Mouse (Mus musculus) neural tube, embryonic 13.5 days (tissue): ENCODE data around the gene Abcc5. TPM values are rescaled to one million over a fixed set of nuclear protein-coding genes. Genes with fewer than 3 reads are reported as not detected.

Experiments
- ATAC-seq: fragments of 200-750 bp; cut with Nextera tagmentation; 2 replicates; pipeline ENCODE4 v1.8.0; 2017; ENCODE audit warnings: low read depth, mild to moderate bottlenecking, moderate TSS enrichment, moderate library complexity
- H3K27ac ChIP-seq: fragments of 300-500 bp; sonication (generic); replicated peaks from 2 replicates; pipeline ENCODE4 v1.5.1; 2015; ENCODE audit warnings: moderate library complexity, mild to moderate bottlenecking, inconsistent platforms
- H3K27me3 ChIP-seq: fragments of 300-500 bp; sonication (generic); 2 replicates; pipeline ENCODE4 v1.6.1; 2015; ENCODE audit warnings: mild to moderate bottlenecking, inconsistent platforms
- H3K36me3 ChIP-seq: fragments of 300-500 bp; sonication (generic); 2 replicates; pipeline ENCODE4 v1.6.1; 2015; ENCODE audit warnings: mild to moderate bottlenecking, inconsistent platforms
- H3K4me1 ChIP-seq: fragments of 300-500 bp; sonication (generic); replicated peaks from 2 replicates; pipeline ENCODE4 v1.6.1; 2015; ENCODE audit warnings: inconsistent platforms
- H3K4me2 ChIP-seq: fragments of 300-500 bp; sonication (generic); 2 replicates; pipeline ENCODE4 v1.6.1; 2015; ENCODE audit warnings: inconsistent platforms, mild to moderate bottlenecking, moderate library complexity
- H3K4me3 ChIP-seq: fragments of 300-500 bp; sonication (generic); 2 replicates; pipeline ENCODE4 v1.5.1; 2015; ENCODE audit warnings: mild to moderate bottlenecking, inconsistent platforms
- H3K9ac ChIP-seq: fragments of 300-500 bp; sonication (generic); 2 replicates; pipeline ENCODE4 v1.6.1; 2015; ENCODE audit warnings: moderate library complexity, mild to moderate bottlenecking, inconsistent platforms
- H3K9me3 ChIP-seq: fragments of 300-500 bp; sonication (generic); 2 replicates; pipeline ENCODE4 v1.6.1; 2016; ENCODE audit warnings: inconsistent platforms
- WGBS: fragments of 180-500 bp; shearing (Covaris S2); methylation state at CpG from one replicate; pipeline ENCODE4 v1.1.7; 2015; 5-methylcytosine and 5-hydroxymethylcytosine counted together
- polyA plus RNA-seq: library from polyadenylated mRNA; unstranded; fragments of >200 nt; fragmentation: Nextera tagmentation; extraction: Ambion mirVana; gene quantifications from 2 replicates; pipeline ENCODE4 v1.2.1, GENCODE M21; 2015

Abcc5 gene
- polyA plus RNA-seq, 1 experiment from 2014 or later, result 123 TPM

DNA sequence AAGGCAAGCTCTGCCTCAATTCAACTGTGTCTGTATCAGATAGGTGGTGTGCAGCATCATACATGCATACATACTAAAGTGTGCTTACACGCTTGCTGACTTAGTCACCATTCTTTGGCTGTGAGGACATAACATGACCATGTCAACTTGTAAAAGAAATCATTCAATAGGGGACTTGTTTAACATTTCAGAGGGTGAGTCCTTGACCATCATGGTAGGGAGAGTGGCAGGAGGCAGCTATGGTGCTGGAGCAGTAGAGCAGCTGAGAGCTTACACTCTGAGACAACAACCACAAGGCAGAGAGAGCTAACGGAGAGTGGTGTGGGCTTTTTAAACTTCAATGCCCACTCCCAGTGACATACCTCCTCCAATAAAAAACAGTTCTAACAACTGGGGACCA, 9.9 kb downstream of the Abcc5 start:
- H3K27me3 ChIP-seq, result no peaks in the 10 kb centered on the region
- no peak overlapping the region for H3K4me3 ChIP-seq
- WGBS, result 95% methylated on average over 2 of the region's 2 CpGs
- H3K9ac ChIP-seq, result no peak overlapping the region
- no peaks in the 10 kb centered on the region for H3K4me1 ChIP-seq
- peaks cover 34% of the 10 kb centered on the region for H3K36me3 ChIP-seq
- no peaks in the 10 kb centered on the region for H3K9me3 ChIP-seq
- ATAC-seq, result no peak
- no peak overlapping the region for H3K27ac ChIP-seq
- no peak overlapping the region for H3K4me2 ChIP-seq

DNA sequence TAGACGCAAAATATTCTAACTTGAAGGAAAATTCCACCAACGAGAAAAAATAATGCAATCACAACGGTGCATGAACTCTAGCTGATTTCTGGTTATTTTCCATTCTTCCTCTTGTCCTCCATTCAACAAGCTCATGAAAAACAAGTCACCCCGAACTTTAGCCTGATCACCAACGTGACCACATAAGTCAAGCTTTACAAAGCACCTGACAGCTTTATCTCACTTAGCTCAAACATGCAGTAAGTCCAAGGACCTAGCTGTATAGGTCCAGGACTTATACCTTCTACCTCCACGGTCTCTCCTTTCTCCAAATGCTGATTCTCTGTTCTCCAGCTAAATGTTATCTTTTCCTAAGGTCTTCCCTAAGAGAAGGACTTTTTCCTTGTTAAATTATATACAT, 10.4 kb downstream of the Abcc5 start:
- H3K36me3 ChIP-seq, result peaks cover 29% of the 10 kb centered on the region
- no peaks in the 10 kb centered on the region for H3K27me3 ChIP-seq
- no peaks in the 10 kb centered on the region for H3K4me1 ChIP-seq
- 78% methylated on average over 6 of the region's 6 CpGs for WGBS
- H3K4me3 ChIP-seq, result no peak overlapping the region
- ATAC-seq, result no peak
- H3K27ac ChIP-seq, result no peak overlapping the region
- no peak overlapping the region for H3K4me2 ChIP-seq
- H3K9ac ChIP-seq, result no peak overlapping the region
- H3K9me3 ChIP-seq, result no peaks in the 10 kb centered on the region

DNA sequence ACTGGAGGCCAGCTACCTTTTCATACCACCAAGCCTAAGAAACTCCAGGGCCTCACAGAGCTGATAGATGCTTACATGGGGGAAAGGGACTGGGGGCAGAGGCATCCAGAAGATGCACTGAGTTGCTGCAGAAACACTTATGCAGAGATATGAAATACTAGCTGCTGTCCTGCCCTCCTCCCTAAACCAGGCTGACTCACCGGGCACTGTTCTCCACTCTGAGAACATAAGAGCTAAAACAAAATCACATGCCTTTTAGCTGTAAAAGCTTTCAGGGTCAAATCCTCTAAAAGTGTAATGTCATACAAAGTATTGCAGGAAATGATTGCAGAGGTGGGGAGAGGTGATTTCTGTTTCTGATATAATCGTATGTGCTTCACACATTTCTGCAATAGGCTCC, 11.0 kb downstream of the Abcc5 start:
- Histone ChIP-seq H3K27ac (no peak overlapping the region), H3K9ac (0 out of 2 replicates have a peak overlapping the region, but pooled peaks have one; percentile 22), H3K4me1 (no peaks in the 10 kb centered on the region), H3K36me3 (peaks cover 25% of the 10 kb centered on the region), H3K27me3 (no peaks in the 10 kb centered on the region), H3K4me2 (no peak overlapping the region), H3K9me3 (no peaks in the 10 kb centered on the region), H3K4me3 (no peak overlapping the region)
- WGBS, result 93% methylated on average over 2 of the region's 2 CpGs
- ATAC-seq, result no peak

DNA sequence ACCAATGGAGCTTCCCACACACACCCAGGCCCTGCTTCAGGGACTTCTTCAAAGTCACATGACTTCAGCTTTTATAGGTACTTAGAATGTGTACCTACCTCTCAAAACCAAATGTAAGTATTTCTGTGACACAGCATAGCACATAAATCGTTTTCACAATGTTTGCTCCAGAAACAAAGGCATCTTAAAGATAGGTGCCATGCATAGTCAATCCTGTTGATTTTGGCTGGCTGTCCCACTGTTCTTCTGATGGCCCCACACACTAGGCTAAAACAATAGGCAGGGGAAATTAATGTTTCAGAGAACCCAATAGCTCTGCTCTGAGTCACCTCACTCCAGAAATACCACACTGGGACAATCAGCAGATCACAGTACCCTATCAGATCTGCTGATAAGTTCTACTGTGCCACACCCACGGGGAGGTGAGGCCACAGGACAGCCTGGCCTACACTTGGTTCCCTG, 12.3 kb downstream of the Abcc5 start:
- H3K9me3 ChIP-seq, result no peaks in the 10 kb centered on the region
- no peak overlapping the region for H3K27ac ChIP-seq
- ATAC-seq, result no peak
- 86% methylated on average over 2 of the region's 2 CpGs for WGBS
- H3K27me3 ChIP-seq, result no peaks in the 10 kb centered on the region
- no peak overlapping the region for H3K4me3 ChIP-seq
- H3K4me1 ChIP-seq, result no peaks in the 10 kb centered on the region
- H3K4me2 ChIP-seq, result no peak overlapping the region
- H3K9ac ChIP-seq, result no peak overlapping the region
- H3K36me3 ChIP-seq, result peaks cover 21% of the 10 kb centered on the region

DNA sequence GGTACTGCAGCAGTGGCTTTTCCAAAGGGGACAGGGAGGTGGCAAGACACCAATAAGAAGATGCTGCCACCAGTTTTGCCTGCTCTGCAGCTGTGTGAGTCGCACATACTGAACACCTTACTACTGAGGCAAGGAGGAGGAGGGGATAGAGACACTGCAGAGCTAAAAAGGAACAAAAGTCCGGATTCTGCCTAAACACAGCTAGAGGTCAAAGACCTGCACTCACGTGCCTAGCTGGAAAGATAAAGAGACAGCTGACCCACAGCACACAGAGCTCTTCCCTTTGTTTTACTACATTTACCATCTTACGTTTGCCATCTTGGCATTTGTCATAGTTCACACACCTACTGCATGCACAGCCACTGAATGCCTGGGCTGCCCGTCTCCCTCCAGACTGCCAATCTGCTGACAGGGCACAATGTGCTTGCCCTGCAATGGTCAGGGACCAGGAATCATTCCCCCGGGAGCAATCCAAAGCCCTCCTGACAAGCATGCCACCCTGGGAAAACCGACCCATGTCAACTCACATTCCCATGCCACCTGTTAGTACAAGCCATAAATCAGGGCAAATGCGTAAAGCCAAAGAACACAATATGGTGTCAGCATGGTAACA, 14.1 kb downstream of the Abcc5 start:
- no peaks in the 10 kb centered on the region for H3K27me3 ChIP-seq
- no peaks in the 10 kb centered on the region for H3K9me3 ChIP-seq
- H3K4me3 ChIP-seq, result no peak overlapping the region
- ATAC-seq, result no peak
- H3K4me2 ChIP-seq, result no peak overlapping the region
- H3K9ac ChIP-seq, result no peak overlapping the region
- H3K27ac ChIP-seq, result no peak overlapping the region
- no peaks in the 10 kb centered on the region for H3K4me1 ChIP-seq
- WGBS, result 79% methylated on average over 8 of the region's 8 CpGs
- peaks cover 10% of the 10 kb centered on the region for H3K36me3 ChIP-seq

DNA sequence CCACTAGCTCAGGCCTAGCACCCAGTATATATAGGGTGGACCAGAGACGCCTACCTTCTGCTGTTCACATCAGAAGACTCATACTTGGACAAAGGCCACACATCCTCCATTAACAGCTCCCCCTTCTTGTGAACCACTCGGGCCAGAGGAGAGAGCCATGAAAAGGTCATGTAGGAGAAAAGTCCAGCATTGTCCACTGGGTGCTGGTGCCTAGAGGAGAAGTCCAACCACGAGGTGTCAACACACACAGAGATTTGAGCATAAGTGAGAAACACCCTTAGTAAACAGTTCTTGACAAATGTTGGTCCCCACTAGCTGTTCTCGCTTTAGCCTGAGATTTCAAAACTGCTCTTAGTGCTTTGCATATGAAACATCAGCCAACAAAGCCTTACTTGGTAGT, 20.9 kb downstream of the Abcc5 start:
- Histone ChIP-seq H3K27ac (no peak overlapping the region), H3K27me3 (no peaks in the 10 kb centered on the region), H3K4me2 (no peak overlapping the region), H3K4me3 (no peak overlapping the region), H3K36me3 (peaks cover 50% of the 10 kb centered on the region), H3K9ac (no peak overlapping the region), H3K9me3 (no peaks in the 10 kb centered on the region), H3K4me1 (no peaks in the 10 kb centered on the region)
- 95% methylated on average over 4 of the region's 4 CpGs for WGBS
- ATAC-seq, result no peak

DNA sequence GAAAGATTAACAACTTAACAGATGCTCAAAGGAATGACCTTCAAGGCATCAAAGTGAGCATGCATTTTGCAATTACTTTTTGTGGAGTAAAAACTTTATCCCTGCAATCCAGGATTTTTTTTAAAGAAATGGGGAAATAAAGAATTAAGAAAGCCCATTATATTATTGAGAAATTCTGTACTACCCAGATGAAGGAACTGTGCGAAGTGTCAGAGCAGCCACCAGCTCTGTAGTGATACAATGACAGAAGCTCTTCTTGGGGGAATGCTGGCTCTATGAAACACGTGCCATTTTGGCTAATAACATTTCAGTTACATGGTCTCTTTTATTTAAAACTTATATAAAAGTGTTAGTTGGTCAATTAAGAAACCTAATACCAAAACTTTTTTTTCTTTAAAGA, 22.9 kb downstream of the Abcc5 start:
- Histone ChIP-seq H3K4me3 (no peak overlapping the region), H3K9me3 (no peaks in the 10 kb centered on the region), H3K27ac (no peak overlapping the region), H3K4me2 (no peak overlapping the region), H3K9ac (no peak overlapping the region), H3K36me3 (peaks cover 69% of the 10 kb centered on the region), H3K27me3 (no peaks in the 10 kb centered on the region), H3K4me1 (no peaks in the 10 kb centered on the region)
- ATAC-seq, result no peak
- WGBS, result 94% methylated on average over 2 of the region's 2 CpGs

DNA sequence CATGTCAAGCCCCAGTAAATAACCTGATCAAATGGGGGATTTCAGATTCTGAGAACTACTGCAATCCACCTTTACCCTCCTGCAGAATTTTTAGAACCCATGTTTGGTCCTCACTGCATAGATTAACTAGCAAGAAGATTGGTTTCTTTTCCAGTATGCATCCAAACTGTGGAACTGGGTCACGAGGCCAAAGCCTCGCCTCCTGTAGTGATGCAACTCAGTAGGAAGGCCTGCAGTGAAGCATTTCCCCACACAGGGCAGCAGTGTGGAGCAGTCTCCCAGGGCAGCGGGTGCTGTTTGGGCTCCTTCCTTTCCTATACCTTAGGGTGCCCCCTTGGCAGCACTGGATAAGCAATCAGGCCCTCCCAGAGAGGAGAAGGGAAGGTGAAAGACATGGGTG, 24.6 kb downstream of the Abcc5 start:
- H3K36me3 ChIP-seq, result peaks cover 84% of the 10 kb centered on the region
- no peaks in the 10 kb centered on the region for H3K27me3 ChIP-seq
- 87% methylated on average over 3 of the region's 3 CpGs for WGBS
- no peak overlapping the region for H3K4me2 ChIP-seq
- ATAC-seq, result no peak
- H3K27ac ChIP-seq, result no peak overlapping the region
- H3K9me3 ChIP-seq, result no peaks in the 10 kb centered on the region
- H3K4me1 ChIP-seq, result no peaks in the 10 kb centered on the region
- no peak overlapping the region for H3K9ac ChIP-seq
- no peak overlapping the region for H3K4me3 ChIP-seq

DNA sequence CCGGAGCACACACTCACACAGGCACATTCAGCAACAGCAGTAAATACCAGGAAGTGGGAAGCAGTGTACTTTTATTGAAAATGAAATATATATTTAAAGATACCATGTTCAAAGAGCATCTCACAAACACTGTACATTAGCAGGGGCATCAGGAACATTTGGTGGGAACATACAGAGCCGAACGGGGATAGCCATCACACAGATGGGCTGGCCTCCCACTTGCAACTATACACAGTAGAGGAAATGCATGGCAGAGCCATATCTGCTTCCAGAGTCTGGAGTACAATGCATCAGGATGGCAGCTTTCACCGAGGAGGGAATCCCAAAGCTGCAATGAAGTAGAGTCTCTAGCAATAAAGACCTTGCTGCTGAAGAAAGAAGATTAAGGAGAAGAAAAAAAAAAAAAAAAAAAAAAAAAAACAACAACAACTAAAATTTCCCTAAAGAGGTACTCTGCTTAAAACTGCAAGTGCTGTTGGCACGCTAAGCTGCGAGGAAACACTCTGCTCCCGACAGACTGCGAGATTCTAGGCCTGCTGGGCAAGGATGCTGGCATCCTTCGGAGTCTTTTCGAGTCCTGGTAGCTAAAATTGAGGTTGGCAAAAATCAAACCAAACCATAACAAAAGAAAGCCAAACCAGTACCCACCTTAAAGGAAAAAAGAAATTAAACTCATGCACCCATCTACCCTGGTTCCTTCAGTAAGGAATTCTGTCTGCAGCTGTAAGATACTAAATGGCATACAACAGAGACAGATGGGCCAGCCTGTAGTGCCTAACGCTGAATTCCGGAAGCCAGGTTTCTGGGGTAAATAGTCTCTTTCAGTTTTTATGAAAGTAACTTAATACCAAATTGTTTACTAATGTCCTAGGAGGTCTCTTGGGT, 25.2 kb downstream of the Abcc5 start:
- no peak overlapping the region for H3K4me3 ChIP-seq
- no peak for ATAC-seq
- H3K27me3 ChIP-seq, result no peaks in the 10 kb centered on the region
- H3K9me3 ChIP-seq, result no peaks in the 10 kb centered on the region
- H3K36me3 ChIP-seq, result peaks cover 90% of the 10 kb centered on the region
- no peak overlapping the region for H3K4me2 ChIP-seq
- WGBS, result 94% methylated on average over 12 of the region's 12 CpGs
- H3K27ac ChIP-seq, result no peak overlapping the region
- H3K9ac ChIP-seq, result no peak overlapping the region
- no peaks in the 10 kb centered on the region for H3K4me1 ChIP-seq

DNA sequence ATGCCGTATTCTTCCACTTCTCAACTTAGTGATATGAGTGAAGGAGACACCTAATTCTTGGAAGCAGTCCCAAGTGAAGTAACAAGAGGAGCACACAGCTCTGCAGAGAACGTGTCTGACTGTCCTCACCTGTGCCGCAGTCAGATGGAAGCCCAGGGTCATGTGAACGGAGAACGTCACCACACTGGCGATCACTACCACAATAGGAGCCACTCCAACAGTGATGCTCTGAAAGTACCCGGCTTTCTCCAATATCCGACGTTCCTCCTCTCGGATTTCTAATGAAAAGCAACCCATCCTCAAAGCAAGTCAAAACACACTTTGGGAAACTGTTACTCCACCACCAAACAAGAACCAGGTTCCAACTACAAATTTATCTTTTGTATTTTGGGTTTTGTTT, 29.3 kb downstream of the Abcc5 start:
- ATAC-seq, result no peak
- Histone ChIP-seq H3K9ac (no peak overlapping the region), H3K9me3 (no peaks in the 10 kb centered on the region), H3K4me1 (no peaks in the 10 kb centered on the region), H3K36me3 (peaks cover 86% of the 10 kb centered on the region), H3K27me3 (no peaks in the 10 kb centered on the region), H3K27ac (no peak overlapping the region), H3K4me2 (no peak overlapping the region), H3K4me3 (no peak overlapping the region)
- WGBS, result 94% methylated on average over 10 of the region's 10 CpGs

DNA sequence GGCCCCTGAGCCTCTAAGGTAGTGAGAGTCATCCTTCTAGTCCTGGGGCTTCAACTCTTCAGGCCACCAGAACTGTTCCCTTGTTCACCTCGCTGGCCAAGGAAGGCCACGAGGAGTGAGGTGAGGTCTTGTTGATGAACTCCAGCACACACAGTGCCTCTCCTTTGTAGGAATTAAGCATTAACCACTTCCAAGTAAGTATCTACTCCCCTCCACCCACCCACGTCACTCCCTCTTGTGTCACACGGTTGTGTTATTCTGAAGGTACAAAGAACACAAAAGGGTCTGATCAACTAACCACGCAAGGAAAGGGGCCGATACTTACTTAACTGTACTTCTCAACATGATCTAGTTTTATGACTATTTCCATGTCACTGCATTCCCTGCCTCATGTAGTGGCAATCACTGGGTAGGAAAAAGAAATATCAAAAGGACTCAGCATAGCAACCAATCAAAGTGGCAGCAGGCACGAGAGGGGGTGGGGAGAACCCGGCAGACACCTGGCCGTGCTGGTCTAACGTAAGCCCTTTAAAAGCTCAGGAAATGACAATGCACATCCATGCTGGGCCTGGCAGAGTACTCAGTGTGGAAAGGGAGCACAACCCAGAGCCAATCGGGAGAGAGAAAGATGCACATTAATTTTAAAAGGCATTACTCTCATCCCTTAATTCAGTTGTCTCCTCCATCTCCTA, 30.8 kb downstream of the Abcc5 start:
- no peak for ATAC-seq
- Histone ChIP-seq H3K9me3 (no peaks in the 10 kb centered on the region), H3K9ac (no peak overlapping the region), H3K27ac (no peak overlapping the region), H3K4me2 (no peak overlapping the region), H3K4me3 (no peak overlapping the region), H3K4me1 (no peaks in the 10 kb centered on the region), H3K27me3 (no peaks in the 10 kb centered on the region), H3K36me3 (peaks cover 88% of the 10 kb centered on the region)
- WGBS, result 87% methylated on average over 11 of the region's 11 CpGs

DNA sequence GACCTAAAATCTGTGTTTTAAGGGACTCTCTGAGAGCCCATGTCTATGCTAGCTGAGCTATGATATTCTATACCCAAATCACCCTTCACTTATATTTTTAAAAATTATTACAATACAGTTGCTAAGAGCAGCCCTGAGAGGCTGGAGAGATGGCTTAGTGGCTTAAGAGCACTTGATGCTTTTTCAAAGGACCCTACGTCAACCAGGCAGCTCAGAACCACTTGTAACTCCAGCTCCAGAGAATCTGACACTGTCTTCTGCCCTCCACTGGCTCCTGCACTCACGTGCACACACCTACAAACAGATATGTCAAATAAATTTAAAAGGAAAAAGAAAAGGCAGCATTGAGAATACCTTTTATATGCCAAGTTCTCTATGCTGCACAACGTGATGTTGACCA, 34.4 kb downstream of the Abcc5 start:
- Histone ChIP-seq H3K9me3 (no peaks in the 10 kb centered on the region), H3K9ac (no peak overlapping the region), H3K4me2 (no peak overlapping the region), H3K27me3 (no peaks in the 10 kb centered on the region), H3K4me3 (no peak overlapping the region), H3K4me1 (no peaks in the 10 kb centered on the region), H3K27ac (no peak overlapping the region), H3K36me3 (peaks cover 89% of the 10 kb centered on the region)
- 90% methylated on average over 3 of the region's 3 CpGs for WGBS
- no peak for ATAC-seq
